Mouse (Mus musculus): ENCODE results near the gene Insr. TPM values are rescaled to one million over a fixed set of nuclear protein-coding genes. Genes with fewer than 3 reads are reported as not detected.
"Not testable (repeated sequence)": the region's sequence is repeated elsewhere in the genome, so short reads cannot be mapped to it uniquely, and the experiment has no call there.

Gene Insr
- polyA plus RNA-seq, 1 experiment from 2014 or later: 36.2 TPM

- ATAC-seq (ENCODE audit: insufficient number of reproducible peaks, insufficient read depth, low FRiP score, low TSS enrichment, low read depth); H3K27me3 ChIP-seq; H3K4me2 ChIP-seq; H3K36me3 ChIP-seq; H3K4me1 ChIP-seq (replicated peaks); H3K27ac ChIP-seq; H3K9ac ChIP-seq (replicated peaks); H3K9me3 ChIP-seq; H3K4me3 ChIP-seq (replicated peaks): not testable (repeated sequence)
- WGBS: 92% methylated on average over 13 of the region's 13 CpGs
These were observed 28.9 kb upstream of the Insr start for GRCm38 (mm10) chr8:3308205-3308800.

- H3K9me3 ChIP-seq: peaks cover 5% of the 10 kb centered on the region
- no peak overlapping the region for H3K4me2 ChIP-seq
- H3K27ac ChIP-seq: no peak overlapping the region
- H3K9ac ChIP-seq (replicated peaks): no peak overlapping the region
- no peak overlapping the region for H3K4me3 ChIP-seq (replicated peaks)
- 79% methylated on average over 2 of the region's 2 CpGs for WGBS
- no peak for ATAC-seq (ENCODE audit: insufficient number of reproducible peaks, insufficient read depth, low FRiP score, low TSS enrichment, low read depth)
- no peaks in the 10 kb centered on the region for H3K27me3 ChIP-seq
- no peaks in the 10 kb centered on the region for H3K4me1 ChIP-seq (replicated peaks)
- H3K36me3 ChIP-seq: no peaks in the 10 kb centered on the region
These were observed 22.7 kb upstream of the Insr start for GRCm38 (mm10) chr8:3302131-3302530.

GRCm38 (mm10) chr8:3299322-3299721 lies 19.9 kb upstream of the Insr start:
- H3K9ac ChIP-seq (replicated peaks): no peak overlapping the region
- WGBS: 80% methylated on average over 5 of the region's 5 CpGs
- no peak overlapping the region for H3K4me3 ChIP-seq (replicated peaks)
- H3K27ac ChIP-seq: no peak overlapping the region
- ATAC-seq (ENCODE audit: insufficient number of reproducible peaks, insufficient read depth, low FRiP score, low TSS enrichment, low read depth): no peak
- no peaks in the 10 kb centered on the region for H3K4me1 ChIP-seq (replicated peaks)
- no peaks in the 10 kb centered on the region for H3K9me3 ChIP-seq
- H3K27me3 ChIP-seq: no peaks in the 10 kb centered on the region
- no peak overlapping the region for H3K4me2 ChIP-seq
- no peaks in the 10 kb centered on the region for H3K36me3 ChIP-seq

- Histone ChIP-seq H3K4me3 (replicated peaks) (no peak overlapping the region), H3K9me3 (no peaks in the 10 kb centered on the region), H3K9ac (replicated peaks) (no peak overlapping the region), H3K4me1 (replicated peaks) (no peaks in the 10 kb centered on the region), H3K4me2 (no peak overlapping the region), H3K36me3 (no peaks in the 10 kb centered on the region), H3K27me3 (no peaks in the 10 kb centered on the region), H3K27ac (no peak overlapping the region)
- WGBS: 30% methylated on average over 2 of the region's 2 CpGs
- ATAC-seq (ENCODE audit: insufficient number of reproducible peaks, insufficient read depth, low FRiP score, low TSS enrichment, low read depth): no peak
These were observed 6.4 kb upstream of the Insr start for GRCm38 (mm10) chr8:3285824-3286223.

GRCm38 (mm10) chr8:3284656-3285055 lies 5.2 kb upstream of the Insr start:
- Histone ChIP-seq H3K4me1 (replicated peaks) (no peaks in the 10 kb centered on the region), H3K4me3 (replicated peaks) (no peak overlapping the region), H3K4me2 (no peak overlapping the region), H3K27ac (no peak overlapping the region), H3K9ac (replicated peaks) (no peak overlapping the region), H3K9me3 (no peaks in the 10 kb centered on the region), H3K27me3 (no peaks in the 10 kb centered on the region), H3K36me3 (no peaks in the 10 kb centered on the region)
- 80% methylated on average over 4 of the region's 4 CpGs for WGBS
- ATAC-seq (ENCODE audit: insufficient number of reproducible peaks, insufficient read depth, low FRiP score, low TSS enrichment, low read depth): no peak

- H3K4me1 ChIP-seq (replicated peaks): peaks cover 10% of the 10 kb centered on the region
- no peak for ATAC-seq (ENCODE audit: insufficient number of reproducible peaks, insufficient read depth, low FRiP score, low TSS enrichment, low read depth)
- no peak overlapping the region for H3K27ac ChIP-seq
- H3K36me3 ChIP-seq: no peaks in the 10 kb centered on the region
- H3K9ac ChIP-seq (replicated peaks): no peak overlapping the region
- 82% methylated on average over 3 of the region's 3 CpGs for WGBS
- H3K27me3 ChIP-seq: no peaks in the 10 kb centered on the region
- H3K9me3 ChIP-seq: no peaks in the 10 kb centered on the region
- H3K4me2 ChIP-seq: no peak overlapping the region
- no peak overlapping the region for H3K4me3 ChIP-seq (replicated peaks)
These were observed 1.9 kb upstream of the Insr start for GRCm38 (mm10) chr8:3281296-3281695.

- Histone ChIP-seq H3K27me3 (no peaks in the 10 kb centered on the region), H3K9ac (replicated peaks) (no peak overlapping the region), H3K9me3 (no peaks in the 10 kb centered on the region), H3K4me3 (replicated peaks) (no peak overlapping the region; the same call in 1 of the 2 replicates), H3K27ac (no peak overlapping the region), H3K4me2 (peak overlapping the region; percentile 78), H3K4me1 (replicated peaks) (peaks cover 10% of the 10 kb centered on the region), H3K36me3 (no peaks in the 10 kb centered on the region)
- 35% methylated on average over 11 of the region's 11 CpGs for WGBS
- ATAC-seq (ENCODE audit: insufficient number of reproducible peaks, insufficient read depth, low FRiP score, low TSS enrichment, low read depth): no peak
These were observed 971 bp upstream of the Insr start for GRCm38 (mm10) chr8:3280266-3280910.

- ATAC-seq (ENCODE audit: insufficient number of reproducible peaks, insufficient read depth, low FRiP score, low TSS enrichment, low read depth): no peak
- H3K9me3 ChIP-seq: no peaks in the 10 kb centered on the region
- peaks cover 2% of the 10 kb centered on the region; the same call in 1 of the 2 replicates for H3K36me3 ChIP-seq
- H3K9ac ChIP-seq (replicated peaks): peak overlapping the region; percentile 90; the same call in 1 of the 2 replicates
- H3K4me1 ChIP-seq (replicated peaks): peaks cover 12% of the 10 kb centered on the region
- H3K4me3 ChIP-seq (replicated peaks): peak overlapping the region; percentile 91
- H3K27me3 ChIP-seq: no peaks in the 10 kb centered on the region
- 2% methylated on average over 17 of the region's 18 CpGs for WGBS
- peak overlapping the region; percentile 78 for H3K4me2 ChIP-seq
- no peak overlapping the region for H3K27ac ChIP-seq
These were observed 282 bp upstream of the Insr start for GRCm38 (mm10) chr8:3279721-3280077.

- no peak overlapping the region for H3K27ac ChIP-seq
- peaks cover 11% of the 10 kb centered on the region; the same call in 1 of the 2 replicates for H3K36me3 ChIP-seq
- no peaks in the 10 kb centered on the region for H3K9me3 ChIP-seq
- peak overlapping the region; percentile 78 for H3K4me2 ChIP-seq
- WGBS: 45% methylated on average over 15 of the region's 15 CpGs
- no peaks in the 10 kb centered on the region for H3K27me3 ChIP-seq
- peaks cover 14% of the 10 kb centered on the region for H3K4me1 ChIP-seq (replicated peaks)
- peak overlapping the region; percentile 90 for H3K9ac ChIP-seq (replicated peaks)
- H3K4me3 ChIP-seq (replicated peaks): peak overlapping the region; percentile 91
- no peak for ATAC-seq (ENCODE audit: insufficient number of reproducible peaks, insufficient read depth, low FRiP score, low TSS enrichment, low read depth)
These were observed 1.1 kb downstream of the Insr start for GRCm38 (mm10) chr8:3278181-3278820.

- Histone ChIP-seq H3K4me1 (replicated peaks) (peaks cover 14% of the 10 kb centered on the region), H3K9me3 (no peaks in the 10 kb centered on the region), H3K4me2 (no peak overlapping the region), H3K36me3 (peaks cover 11% of the 10 kb centered on the region; the same call in 1 of the 2 replicates), H3K27ac (no peak overlapping the region), H3K4me3 (replicated peaks) (no peak overlapping the region; the same call in 1 of the 2 replicates), H3K9ac (replicated peaks) (no peak overlapping the region), H3K27me3 (no peaks in the 10 kb centered on the region)
- WGBS: over 99% methylated on average over 9 of the region's 9 CpGs
- ATAC-seq (ENCODE audit: insufficient number of reproducible peaks, insufficient read depth, low FRiP score, low TSS enrichment, low read depth): no peak
These were observed 2.2 kb downstream of the Insr start for GRCm38 (mm10) chr8:3277266-3277665.

- Histone ChIP-seq H3K36me3 (peaks cover 11% of the 10 kb centered on the region; the same call in 1 of the 2 replicates), H3K4me1 (replicated peaks) (peaks cover 14% of the 10 kb centered on the region), H3K9ac (replicated peaks) (no peak overlapping the region), H3K27ac (no peak overlapping the region), H3K27me3 (no peaks in the 10 kb centered on the region), H3K9me3 (no peaks in the 10 kb centered on the region), H3K4me2 (no peak overlapping the region), H3K4me3 (replicated peaks) (no peak overlapping the region)
- ATAC-seq (ENCODE audit: insufficient number of reproducible peaks, insufficient read depth, low FRiP score, low TSS enrichment, low read depth): no peak
- WGBS: 95% methylated on average over 8 of the region's 8 CpGs
These were observed 3.4 kb downstream of the Insr start for GRCm38 (mm10) chr8:3276009-3276408.
